Mouse (Mus musculus) CD8-positive naive resting alpha-beta T cell, adult 57 days (primary cell): ENCODE data around the gene Dlgap1. TPM values are rescaled to one million over a fixed set of nuclear protein-coding genes. Genes with fewer than 3 reads are reported as not detected.

ENCODE experiments used
- total RNA-seq: library from RNA; stranded (reverse); gene quantifications from one replicate; pipeline ENCODE4 v1.2.4, GENCODE M21; 2023

The Dlgap1 gene
- not detected for total RNA-seq

GRCm38 (mm10) chr17:69969021-69969815, at the start of gene Dlgap1:
TSS of gene Dlgap1 (plus strand) at chr17:69969073.

GRCm38 (mm10) chr17:70853436-70853905, 884.6 kb downstream of the Dlgap1 start, which contains the start of gene Tgif1:
TSS of gene Tgif1 (minus strand) at chr17:70853546.

